Mouse (Mus musculus) kidney, adult 10 weeks (tissue): ENCODE data around the gene 7420426K07Rik. TPM values are rescaled to one million over a fixed set of nuclear protein-coding genes. Genes with fewer than 3 reads are reported as not detected.

Experiments used
- polyA plus RNA-seq: library from polyadenylated mRNA; stranded (reverse); fragments of 350-450 nt; fragmentation: Illumina TruSeq; extraction: RNeasy Lipid Tissue Mini Kit (QIAGEN cat#74804); gene quantifications from one replicate; pipeline ENCODE4 v1.2.3, GENCODE M21; 2014; ENCODE audit warnings: low read depth, low replicate concordance

7420426K07Rik gene
- not detected for polyA plus RNA-seq

GRCm38 (mm10) chr9:98902819-98903218 lies at the start of gene 7420426K07Rik:
Gene 7420426K07Rik, plus strand, starts transcription at chr9:98903119.

GRCm38 (mm10) chr9:98856210-98856609 lies 46.7 kb upstream of the 7420426K07Rik start, which contains the start of gene Prr23a2:
Gene Prr23a2, plus strand, starts transcription at chr9:98856494.

GRCm38 (mm10) chr9:98864571-98864970 lies 38.3 kb upstream of the 7420426K07Rik start, which contains the start of gene Prr23a3:
Gene Prr23a3, plus strand, starts transcription at chr9:98864767.

Other genes starting within 250 kb of the 7420426K07Rik start
- not detected for gene Prr23a1, start 60.6 kb upstream of the 7420426K07Rik start, polyA plus RNA-seq
- not detected for gene Prr23a2, start 46.6 kb upstream of the 7420426K07Rik start, polyA plus RNA-seq
- gene Prr23a3, start 38.4 kb upstream of the 7420426K07Rik start, polyA plus RNA-seq: not detected
- gene Foxl2, start 52.2 kb downstream of the 7420426K07Rik start, polyA plus RNA-seq: not detected
- gene Faim, start 83.3 kb downstream of the 7420426K07Rik start, polyA plus RNA-seq: 17.3 TPM
- gene Gm1123, start 132.6 kb downstream of the 7420426K07Rik start, polyA plus RNA-seq: 1.1 TPM
- 20.5 TPM for gene Pik3cb, start 237.5 kb downstream of the 7420426K07Rik start, polyA plus RNA-seq